Mouse (Mus musculus): ENCODE data around the gene Plekha3.

Plekha3 gene

GRCm38 (mm10) chr2:76674725-76675427 lies at the start of gene Plekha3:
Gene Plekha3, plus strand, starts transcription at chr2:76675281.
- DNase-seq (ENCODE audit: low spot score) = peak; percentile 89

- no peak for DNase-seq (ENCODE audit: low spot score)
Measured at GRCm38 (mm10) chr2:76630293-76630692, 44.8 kb upstream of the Plekha3 start.

GRCm38 (mm10) chr2:76631600-76631999 lies 43.5 kb upstream of the Plekha3 start:
- no peak for DNase-seq (ENCODE audit: low spot score)

GRCm38 (mm10) chr2:76639637-76640036 lies 35.4 kb upstream of the Plekha3 start:
- DNase-seq (ENCODE audit: low spot score) = no peak

- DNase-seq (ENCODE audit: low spot score) = no peak
Measured at GRCm38 (mm10) chr2:76643801-76644200, 31.3 kb upstream of the Plekha3 start.

GRCm38 (mm10) chr2:76647441-76647869 lies 27.6 kb upstream of the Plekha3 start:
- no peak for DNase-seq (ENCODE audit: low spot score)

GRCm38 (mm10) chr2:76647883-76648570 lies 27.1 kb upstream of the Plekha3 start, which contains the start of the genes Prkra and Pjvk:
Gene Prkra, minus strand, starts transcription at chr2:76648015.
Gene Pjvk, plus strand, starts transcription at chr2:76648476.
- DNase-seq (ENCODE audit: low spot score) = peak; percentile 99

- peak; percentile 34 for DNase-seq (ENCODE audit: low spot score)
Measured at GRCm38 (mm10) chr2:76648666-76649141, 26.4 kb upstream of the Plekha3 start.

- no peak for DNase-seq (ENCODE audit: low spot score)
Measured at GRCm38 (mm10) chr2:76653070-76653469, 22.0 kb upstream of the Plekha3 start.

GRCm38 (mm10) chr2:76654646-76655045 lies 20.4 kb upstream of the Plekha3 start:
- DNase-seq (ENCODE audit: low spot score) = no peak

- no peak for DNase-seq (ENCODE audit: low spot score)
Measured at GRCm38 (mm10) chr2:76655444-76655843, 19.6 kb upstream of the Plekha3 start.

GRCm38 (mm10) chr2:76655982-76656381 lies 19.1 kb upstream of the Plekha3 start:
- DNase-seq (ENCODE audit: low spot score) = peak; percentile 30

GRCm38 (mm10) chr2:76658551-76658950 lies 16.5 kb upstream of the Plekha3 start:
- DNase-seq (ENCODE audit: low spot score) = no peak

- DNase-seq (ENCODE audit: low spot score) = no peak
Measured at GRCm38 (mm10) chr2:76659419-76659818, 15.7 kb upstream of the Plekha3 start.

GRCm38 (mm10) chr2:76665531-76665930 lies 9.6 kb upstream of the Plekha3 start:
- DNase-seq (ENCODE audit: low spot score) = no peak

GRCm38 (mm10) chr2:76667200-76667599 lies 7.9 kb upstream of the Plekha3 start:
- DNase-seq (ENCODE audit: low spot score) = no peak

- no peak for DNase-seq (ENCODE audit: low spot score)
Measured at GRCm38 (mm10) chr2:76671641-76672040, 3.4 kb upstream of the Plekha3 start.

GRCm38 (mm10) chr2:76672134-76672745 lies 2.8 kb upstream of the Plekha3 start:
- DNase-seq (ENCODE audit: low spot score) = no peak

- peak; percentile 91 for DNase-seq (ENCODE audit: low spot score)
Measured at GRCm38 (mm10) chr2:76672966-76673392, 2.1 kb upstream of the Plekha3 start, which contains the start of gene Fkbp7. Gene Fkbp7, minus strand, starts transcription at chr2:76673116.

GRCm38 (mm10) chr2:76673472-76674081 lies 1.5 kb upstream of the Plekha3 start:
- peak; percentile 79 for DNase-seq (ENCODE audit: low spot score)

- no peak for DNase-seq (ENCODE audit: low spot score)
Measured at GRCm38 (mm10) chr2:76675451-76675850, 370 bp downstream of the Plekha3 start.

GRCm38 (mm10) chr2:76675949-76676348 lies 868 bp downstream of the Plekha3 start:
- no peak for DNase-seq (ENCODE audit: low spot score)
